Mouse (Mus musculus) liver, postnatal 0 days (tissue): ENCODE results near the gene Nlgn2.
A peak's percentile ranks its signal among the peaks of the same experiment; 100 is the strongest.

Experiments
- CTCF ChIP-seq: sonication (generic); IDR thresholded peaks from 2 replicates; pipeline ENCODE4 v1.5.1; 2016; ENCODE audit warnings: antibody characterized with exemption, low read depth
- EP300 ChIP-seq: IDR thresholded peaks from 2 replicates; pipeline ENCODE4 v1.6.1; 2016; ENCODE audit warnings: antibody characterized with exemption, low read depth, mild to moderate bottlenecking

GRCm38 (mm10) chr11:69806378-69806777, 31.2 kb downstream of the Nlgn2 start:
- TF ChIP-seq EP300 (no peak), CTCF (peak; percentile 52)
